Mouse (Mus musculus) heart, postnatal 10 days (tissue): ENCODE data around the gene Spin2-ps6. TPM values are rescaled to one million over a fixed set of nuclear protein-coding genes. Genes with fewer than 3 reads are reported as not detected.
"Not testable (repeated sequence)": the region's sequence is repeated elsewhere in the genome, so short reads cannot be mapped to it uniquely, and the experiment has no call there.

ENCODE experiments used
- DNase-seq, 2 experiments: peaks; one replicate each; pipeline ENCODE4 v3.0.0; 2021
- intact Hi-C: fragments of 180-260 bp; cut with DNase I; formaldehyde crosslinking; loops from one replicate; pipeline ENCODE4 v1.15.1; 2025
- total RNA-seq, 2 experiments: library from RNA; stranded (reverse); gene quantifications; 2 replicates each; pipeline ENCODE4 v1.2.3; 2021

The Spin2-ps6 gene
- total RNA-seq, result not detected

- DNase-seq, result not testable (repeated sequence)
Observed at GRCm38 (mm10) chrX:33234569-33234968, at the start of gene Spin2-ps6. Gene Spin2-ps6, plus strand, starts transcription at chrX:33234869.

More at GRCm38 (mm10) chrX:33234569-33234968, at the start of gene Spin2-ps6:
- intact Hi-C loops, result not testable (repeated sequence)

Other genes with a start within 250 kb of the Spin2-ps6 start
- not detected for gene Btbd35f12, start 78.5 kb downstream of the Spin2-ps6 start, total RNA-seq